Mouse (Mus musculus) duodenum, adult 2 months (tissue): ENCODE results near the gene Babam1. TPM values are rescaled to one million over a fixed set of nuclear protein-coding genes. Genes with fewer than 3 reads are reported as not detected.

Experiments
- polyA plus RNA-seq: library from polyadenylated mRNA; depleted of rRNA; stranded (reverse); fragments of >200 nt; gene quantifications from 2 replicates; pipeline ENCODE4 v1.2.3, GENCODE M21; 2012; ENCODE audit warnings: low replicate concordance; rRNA removed

Gene Babam1
- polyA plus RNA-seq = 102 and 106 TPM in 2 replicates

GRCm38 (mm10) chr8:71396639-71397305 is at the start of gene Babam1:
Gene Babam1, plus strand, starts transcription at chr8:71396861.

GRCm38 (mm10) chr8:71366771-71367528 is 29.7 kb upstream of the Babam1 start, which contains the start of gene Use1:
Gene Use1, plus strand, starts transcription at chr8:71366848.

GRCm38 (mm10) chr8:71371236-71371848 is 25.3 kb upstream of the Babam1 start, which contains the start of gene Ocel1:
Gene Ocel1, plus strand, starts transcription at chr8:71371298.

GRCm38 (mm10) chr8:71381421-71381970 is 15.2 kb upstream of the Babam1 start, which contains the start of gene Nr2f6:
Gene Nr2f6, minus strand, starts transcription at chr8:71381960.

GRCm38 (mm10) chr8:71395629-71396028 is 1.0 kb upstream of the Babam1 start, which contains the start of gene Ushbp1:
Gene Ushbp1, minus strand, starts transcription at chr8:71395802.

GRCm38 (mm10) chr8:71405401-71406098 is 8.9 kb downstream of the Babam1 start, which contains the start of gene Ankle1:
Gene Ankle1, plus strand, starts transcription at chr8:71406010.

Other genes starting within 250 kb of the Babam1 start
- gene Myo9b, start 124.1 kb upstream of the Babam1 start, polyA plus RNA-seq = 15.1 and 23.4 TPM in 2 replicates
- 3.6 and 4.1 TPM in 2 replicates for gene Haus8, start 123.9 kb upstream of the Babam1 start, polyA plus RNA-seq
- 51.2 and 55.3 TPM in 2 replicates for gene Use1, start 30.0 kb upstream of the Babam1 start, polyA plus RNA-seq
- gene Ocel1, start 25.6 kb upstream of the Babam1 start, polyA plus RNA-seq = 25.0 and 66.9 TPM in 2 replicates
- 313 and 643 TPM in 2 replicates for gene Nr2f6, start 14.9 kb upstream of the Babam1 start, polyA plus RNA-seq
- gene Ushbp1, start 1.1 kb upstream of the Babam1 start, polyA plus RNA-seq = 9.5 TPM in 2 replicates
- 12.8 and 20.1 TPM in 2 replicates for gene Ankle1, start 9.1 kb downstream of the Babam1 start, polyA plus RNA-seq
- gene Abhd8, start 66.8 kb downstream of the Babam1 start, polyA plus RNA-seq = 17.3 and 22.0 TPM in 2 replicates
- gene Mrpl34, start 68.1 kb downstream of the Babam1 start, polyA plus RNA-seq = 268 and 285 TPM in 2 replicates
- gene Dda1, start 72.3 kb downstream of the Babam1 start, polyA plus RNA-seq = 83.6 and 99.3 TPM in 2 replicates
- gene Ano8, start 89.1 kb downstream of the Babam1 start, polyA plus RNA-seq = 19.4 and 25.4 TPM in 2 replicates
- gene Gtpbp3, start 91.2 kb downstream of the Babam1 start, polyA plus RNA-seq = 29.5 and 30.2 TPM in 2 replicates
- 270 and 394 TPM in 2 replicates for gene Plvap, start 114.9 kb downstream of the Babam1 start, polyA plus RNA-seq
- not detected in 2 replicates for gene Ccdc194, start 128.8 kb downstream of the Babam1 start, polyA plus RNA-seq
- gene Bst2, start 140.6 kb downstream of the Babam1 start, polyA plus RNA-seq = 119 and 255 TPM in 2 replicates
- gene Mvb12a, start 146.1 kb downstream of the Babam1 start, polyA plus RNA-seq = 159 and 312 TPM in 2 replicates
- gene Tmem221, start 162.0 kb downstream of the Babam1 start, polyA plus RNA-seq = 0.50 and 1.4 TPM in 2 replicates
- not detected in 2 replicates for gene Nxnl1, start 169.7 kb downstream of the Babam1 start, polyA plus RNA-seq
- gene Slc27a1, start 172.0 kb downstream of the Babam1 start, polyA plus RNA-seq = 28.3 and 40.4 TPM in 2 replicates
- gene Pgls, start 195.3 kb downstream of the Babam1 start, polyA plus RNA-seq = 210 and 420 TPM in 2 replicates
- gene Fam129c, start 200.8 kb downstream of the Babam1 start, polyA plus RNA-seq = 1.6 and 3.1 TPM in 2 replicates
- gene Colgalt1, start 214.1 kb downstream of the Babam1 start, polyA plus RNA-seq = 59.6 and 62.5 TPM in 2 replicates